Mouse (Mus musculus) spleen, adult 2 months (tissue): ENCODE measurements around the gene Ccdc63. TPM values are rescaled to one million over a fixed set of nuclear protein-coding genes. Genes with fewer than 3 reads are reported as not detected.
A peak's percentile ranks its signal among the peaks of the same experiment; 100 is the strongest.
"Not testable (repeated sequence)": the region's sequence is repeated elsewhere in the genome, so short reads cannot be mapped to it uniquely, and the experiment has no call there.

Experiments used
- DNase-seq, 2 experiments: peaks; one replicate each; pipeline versions ENCODE4 v3.0.0 to v3.0.0-alpha.2; 2012 to 2021; ENCODE audit warnings: low spot score in 2 of 2, low read depth in 1 of 2
- H3K27ac ChIP-seq: fragments of 200-500 bp; 2 replicates; pipeline ENCODE4 v1.5.1; 2012; ENCODE audit warnings: low read length, inconsistent platforms; ENCODE audit not compliant: insufficient read depth
- H3K27me3 ChIP-seq: fragments of 200-500 bp; 2 replicates; pipeline ENCODE4 v1.6.1; 2012; ENCODE audit warnings: mild to moderate bottlenecking, moderate library complexity, low read length, inconsistent platforms; ENCODE audit not compliant: control insufficient read depth, insufficient read depth
- H3K36me3 ChIP-seq: fragments of 200-500 bp; 2 replicates; pipeline ENCODE4 v1.6.1; 2012; ENCODE audit warnings: mild to moderate bottlenecking, low read length, inconsistent platforms; ENCODE audit not compliant: control insufficient read depth, insufficient read depth
- H3K4me1 ChIP-seq: fragments of 200-500 bp; 2 replicates; pipeline ENCODE4 v1.6.1; 2011; ENCODE audit warnings: inconsistent platforms; ENCODE audit not compliant: control insufficient read depth, insufficient read depth, insufficient read length
- H3K4me3 ChIP-seq: fragments of 200-500 bp; 2 replicates; pipeline ENCODE4 v1.5.1; 2011; ENCODE audit warnings: mild to moderate bottlenecking, inconsistent platforms; ENCODE audit not compliant: insufficient read depth, insufficient read length; ENCODE audit errors: extremely low read depth
- CTCF ChIP-seq: fragments of 200-500 bp; IDR thresholded peaks from 2 replicates; pipeline ENCODE4 v1.5.1; 2011; ENCODE audit warnings: mild to moderate bottlenecking, inconsistent platforms; ENCODE audit not compliant: insufficient read depth, insufficient read length, insufficient replicate concordance; ENCODE audit errors: extremely low read depth
- POLR2A ChIP-seq: fragments of 200-500 bp; IDR thresholded peaks from 2 replicates; pipeline ENCODE4 v1.6.1; 2011; ENCODE audit warnings: low read depth, low read length, inconsistent platforms
- WGBS: fragments of 180-500 bp; shearing (Covaris S2); methylation state at CpG from one replicate; pipeline ENCODE4 v1.1.7; 2018; 5-methylcytosine and 5-hydroxymethylcytosine counted together
- polyA plus RNA-seq: library from polyadenylated mRNA; depleted of rRNA; stranded (reverse); fragments of >200 nt; gene quantifications from 2 replicates; pipeline ENCODE4 v1.2.3, GENCODE M21; 2012; rRNA removed

Gene Ccdc63
- polyA plus RNA-seq, result 0.12 and 0.16 TPM in 2 replicates

- Histone ChIP-seq H3K4me1 (peaks cover 6% of the 10 kb centered on the region; the same call in 1 of the 2 replicates), H3K27me3 (no peaks in the 10 kb centered on the region), H3K4me3 (no peak within 1 kb of the TSS), H3K36me3 (no peaks in the 10 kb centered on the region), H3K27ac (no peak within 1 kb of the TSS)
- WGBS, result 94% methylated on average over 3 of the region's 3 CpGs
- DNase-seq, result no peak
- TF ChIP-seq CTCF, result no peak
- TF ChIP-seq POLR2A, result no peak
Measured at GRCm38 (mm10) chr5:122140723-122141122, at the start of gene Ccdc63. TSS of gene Ccdc63 (minus strand) at chr5:122140823.

- 22% methylated on average over 3 of the region's 3 CpGs for WGBS
- Histone ChIP-seq H3K27ac (no peak overlapping the region), H3K27me3 (no peaks in the 10 kb centered on the region), H3K4me1 (peaks cover 5% of the 10 kb centered on the region; the same call in 1 of the 2 replicates), H3K36me3 (no peaks in the 10 kb centered on the region), H3K4me3 (no peak overlapping the region)
- DNase-seq, result no peak
- TF ChIP-seq POLR2A (no peak), CTCF (no peak)
Measured at GRCm38 (mm10) chr5:122189115-122189514, 48.5 kb upstream of the Ccdc63 start.

GRCm38 (mm10) chr5:122184858-122185257 lies 44.2 kb upstream of the Ccdc63 start:
- H3K4me1 ChIP-seq, H3K27ac ChIP-seq, H3K27me3 ChIP-seq, H3K4me3 ChIP-seq, H3K36me3 ChIP-seq, DNase-seq: not testable (repeated sequence)
- WGBS, result 76% methylated on average over 6 of the region's 6 CpGs

- 15% methylated on average over 7 of the region's 7 CpGs for WGBS
- DNase-seq, result no peak
- Histone ChIP-seq H3K36me3 (no peaks in the 10 kb centered on the region), H3K27ac (peak overlapping the region; percentile 66), H3K4me1 (peaks cover 10% of the 10 kb centered on the region; the same call in 1 of the 2 replicates), H3K27me3 (no peaks in the 10 kb centered on the region), H3K4me3 (no peak overlapping the region)
- no peak for TF ChIP-seq POLR2A
- no peak for TF ChIP-seq CTCF
Measured at GRCm38 (mm10) chr5:122184283-122184806, 43.7 kb upstream of the Ccdc63 start.

GRCm38 (mm10) chr5:122179665-122180064 lies 39.0 kb upstream of the Ccdc63 start:
- DNase-seq, result no peak

GRCm38 (mm10) chr5:122176398-122176797 lies 35.8 kb upstream of the Ccdc63 start:
- WGBS, result 69% methylated on average over 1 of the region's 1 CpGs
- no peak for TF ChIP-seq POLR2A
- peak; percentile 75; the same call in 1 of the 2 replicates for TF ChIP-seq CTCF

More at GRCm38 (mm10) chr5:122179665-122180064, 39.0 kb upstream of the Ccdc63 start:
- WGBS, result 7% methylated on average over 6 of the region's 6 CpGs
- peaks cover 14% of the 10 kb centered on the region; the same call in 1 of the 2 replicates for H3K4me1 ChIP-seq
- peaks cover 8% of the 10 kb centered on the region for H3K36me3 ChIP-seq
- H3K27me3 ChIP-seq, result no peaks in the 10 kb centered on the region
- TF ChIP-seq POLR2A (no peak), CTCF (no peak)
- H3K27ac ChIP-seq, result peak overlapping the region; percentile 55
- no peak overlapping the region for H3K4me3 ChIP-seq

GRCm38 (mm10) chr5:122175961-122176360 lies 35.3 kb upstream of the Ccdc63 start:
- Histone ChIP-seq H3K4me3 (no peak overlapping the region), H3K27ac (peak overlapping the region; percentile 39; the same call in 1 of the 2 replicates), H3K36me3 (peaks cover 32% of the 10 kb centered on the region), H3K27me3 (no peaks in the 10 kb centered on the region), H3K4me1 (peaks cover 10% of the 10 kb centered on the region; the same call in 1 of the 2 replicates)
- WGBS, result 81% methylated on average over 7 of the region's 7 CpGs
- TF ChIP-seq CTCF (no peak), POLR2A (no peak)
- DNase-seq, result no peak

More at GRCm38 (mm10) chr5:122176398-122176797, 35.8 kb upstream of the Ccdc63 start:
- peak; percentile 50 to 60 for DNase-seq
- H3K36me3 ChIP-seq, result peaks cover 28% of the 10 kb centered on the region
- H3K4me3 ChIP-seq, result no peak overlapping the region
- no peaks in the 10 kb centered on the region for H3K27me3 ChIP-seq
- peaks cover 10% of the 10 kb centered on the region; the same call in 1 of the 2 replicates for H3K4me1 ChIP-seq
- H3K27ac ChIP-seq, result no peak overlapping the region
